Mouse (Mus musculus): ENCODE data around the gene Usp40.

DNA sequence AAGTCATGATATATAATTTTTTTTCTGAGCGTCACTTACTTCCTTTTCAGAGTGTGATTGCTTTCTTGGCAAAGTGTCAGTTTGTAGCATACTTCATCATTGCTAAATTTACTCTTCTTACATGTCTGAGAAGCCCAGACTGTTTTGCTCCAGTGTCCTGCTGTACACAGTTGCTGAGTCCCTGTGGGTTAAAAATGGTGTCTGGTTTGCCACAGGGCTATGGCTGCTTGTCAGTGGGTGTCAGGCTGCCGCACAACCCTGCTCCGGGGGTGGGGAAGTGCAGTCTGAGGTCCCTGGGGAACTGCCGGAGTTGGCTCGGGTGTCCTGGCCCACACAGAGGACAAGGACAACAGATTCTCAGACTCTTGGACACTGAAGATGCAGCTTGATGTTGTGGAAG lies 75.3 kb downstream of the Usp40 start:
- no peak for TF ChIP-seq CTCF (IDR thresholded peaks at IDR 0.05; ENCODE audit: control insufficient read depth, insufficient read depth, low read length)
- no peak for TF ChIP-seq POLR2A (IDR thresholded peaks at IDR 0.05; ENCODE audit: borderline replicate concordance, control insufficient read depth, low read depth, low read length)

All from bone marrow, adult 2 months (tissue).